Mouse (Mus musculus) lung, embryonic 16.5 days (tissue): ENCODE data around the gene Slc38a7. TPM values are rescaled to one million over a fixed set of nuclear protein-coding genes. Genes with fewer than 3 reads are reported as not detected.
"Not testable (repeated sequence)": the region's sequence is repeated elsewhere in the genome, so short reads cannot be mapped to it uniquely, and the experiment has no call there.

ENCODE experiments used
- ATAC-seq: fragments of 200-750 bp; cut with Nextera tagmentation; 2 replicates; pipeline ENCODE4 v1.8.0; 2017; ENCODE audit warnings: low read depth, mild to moderate bottlenecking, moderate library complexity
- H3K27ac ChIP-seq: fragments of 300-500 bp; sonication (generic); 2 replicates; pipeline ENCODE4 v1.5.1; 2014; ENCODE audit warnings: mild to moderate bottlenecking, control low read depth, low read length
- H3K27me3 ChIP-seq: fragments of 300-500 bp; sonication (generic); 2 replicates; pipeline ENCODE4 v1.6.1; 2014; ENCODE audit warnings: low read depth, low read length, mixed read lengths; ENCODE audit not compliant: control insufficient read depth, insufficient read depth
- H3K36me3 ChIP-seq: fragments of 300-500 bp; sonication (generic); 2 replicates; pipeline ENCODE4 v1.6.1; 2014; ENCODE audit warnings: low read length; ENCODE audit not compliant: control insufficient read depth, insufficient read depth
- H3K4me1 ChIP-seq: fragments of 300-500 bp; sonication (generic); replicated peaks from 2 replicates; pipeline ENCODE4 v1.6.1; 2014; ENCODE audit warnings: low read length, mixed read lengths; ENCODE audit not compliant: control insufficient read depth, insufficient read depth
- H3K4me2 ChIP-seq: fragments of 300-500 bp; sonication (generic); 2 replicates; pipeline ENCODE4 v1.6.1; 2014; ENCODE audit warnings: low read depth, low read length, control low read depth
- H3K4me3 ChIP-seq: fragments of 300-500 bp; sonication (generic); 2 replicates; pipeline ENCODE4 v1.5.1; 2014; ENCODE audit warnings: mild to moderate bottlenecking, low read length, control low read depth
- H3K9ac ChIP-seq: fragments of 300-500 bp; sonication (generic); 2 replicates; pipeline ENCODE4 v1.6.1; 2014; ENCODE audit warnings: low read length, control low read depth
- H3K9me3 ChIP-seq: fragments of 300-500 bp; sonication (generic); 2 replicates; pipeline ENCODE4 v1.6.1; 2016; ENCODE audit warnings: low read length; ENCODE audit not compliant: control insufficient read depth
- WGBS: fragments of 180-500 bp; shearing (Covaris S2); extraction: QIAGEN DNeasy Blood & Tissue Kit; methylation state at CpG from one replicate; pipeline ENCODE4 v1.1.7; 2014; 5-methylcytosine and 5-hydroxymethylcytosine counted together
- polyA plus RNA-seq: library from polyadenylated mRNA; unstranded; fragments of >200 nt; fragmentation: Nextera tagmentation; extraction: Ambion mirVana; gene quantifications from 2 replicates; pipeline ENCODE4 v1.2.1, GENCODE M21; 2015

Slc38a7 gene
- polyA plus RNA-seq, 1 experiment from 2014 or later: 15.5 TPM

- WGBS: 89% methylated on average over 10 of the region's 10 CpGs
- no peak for ATAC-seq
- H3K4me2 ChIP-seq: no peak overlapping the region
- no peak overlapping the region for H3K4me3 ChIP-seq
- no peaks in the 10 kb centered on the region; the same call in 1 of the 2 replicates for H3K36me3 ChIP-seq
- H3K27me3 ChIP-seq: no peaks in the 10 kb centered on the region
- H3K9ac ChIP-seq: no peak overlapping the region
- peaks cover 9% of the 10 kb centered on the region for H3K4me1 ChIP-seq
- no peaks in the 10 kb centered on the region for H3K9me3 ChIP-seq
- H3K27ac ChIP-seq: no peak overlapping the region
Observed at GRCm38 (mm10) chr8:95837266-95837665, 16.1 kb downstream of the Slc38a7 start.

GRCm38 (mm10) chr8:95835891-95836290 lies 17.4 kb downstream of the Slc38a7 start:
- H3K4me3 ChIP-seq: no peak overlapping the region
- no peaks in the 10 kb centered on the region for H3K27me3 ChIP-seq
- no peak overlapping the region for H3K27ac ChIP-seq
- H3K4me1 ChIP-seq: peaks cover 9% of the 10 kb centered on the region
- H3K9me3 ChIP-seq: no peaks in the 10 kb centered on the region
- no peaks in the 10 kb centered on the region for H3K36me3 ChIP-seq
- no peak overlapping the region for H3K4me2 ChIP-seq
- no peak for ATAC-seq
- H3K9ac ChIP-seq: no peak overlapping the region
- WGBS: 62% methylated on average over 4 of the region's 4 CpGs

- Histone ChIP-seq H3K9me3 (no peaks in the 10 kb centered on the region), H3K4me1 (peaks cover 9% of the 10 kb centered on the region), H3K4me2 (peak overlapping the region; percentile 58), H3K36me3 (no peaks in the 10 kb centered on the region), H3K4me3 (peak overlapping the region; percentile 42), H3K9ac (peak overlapping the region; percentile 29), H3K27ac (no peak overlapping the region), H3K27me3 (no peaks in the 10 kb centered on the region)
- 2% methylated on average over 16 of the region's 16 CpGs for WGBS
- ATAC-seq: peak; percentile 59
Observed at GRCm38 (mm10) chr8:95833435-95833984, 19.8 kb downstream of the Slc38a7 start.

- H3K4me3 ChIP-seq: peak overlapping the region; percentile 42
- H3K27ac ChIP-seq: no peak overlapping the region; the same call in 1 of the 2 replicates
- no peaks in the 10 kb centered on the region for H3K36me3 ChIP-seq
- peak; percentile 77; the same call in 1 of the 2 replicates for ATAC-seq
- 15% methylated on average over 16 of the region's 16 CpGs for WGBS
- H3K9ac ChIP-seq: no peak overlapping the region
- no peaks in the 10 kb centered on the region for H3K27me3 ChIP-seq
- H3K4me2 ChIP-seq: peak overlapping the region; percentile 58
- peaks cover 9% of the 10 kb centered on the region for H3K4me1 ChIP-seq
- H3K9me3 ChIP-seq: no peaks in the 10 kb centered on the region
Observed at GRCm38 (mm10) chr8:95832603-95833434, 20.5 kb downstream of the Slc38a7 start.

GRCm38 (mm10) chr8:95830144-95830543 lies 23.2 kb downstream of the Slc38a7 start:
- Histone ChIP-seq H3K27ac (no peak overlapping the region), H3K9me3 (no peaks in the 10 kb centered on the region), H3K9ac (no peak overlapping the region), H3K27me3 (no peaks in the 10 kb centered on the region), H3K4me2 (no peak overlapping the region), H3K36me3 (no peaks in the 10 kb centered on the region), H3K4me1 (peaks cover 9% of the 10 kb centered on the region), H3K4me3 (no peak overlapping the region)
- no peak for ATAC-seq
- 46% methylated on average over 3 of the region's 3 CpGs for WGBS

- not testable (repeated sequence) for H3K4me2 ChIP-seq
- WGBS: 52% methylated on average over 20 of the region's 25 CpGs
Observed at GRCm38 (mm10) chr8:95825162-95825561, 28.2 kb downstream of the Slc38a7 start, which contains the start of gene Sap18b. Gene Sap18b, plus strand, starts transcription at chr8:95825346.

GRCm38 (mm10) chr8:95822699-95823098 lies 30.6 kb downstream of the Slc38a7 start:
- Histone ChIP-seq H3K27ac (no peak overlapping the region), H3K27me3 (no peaks in the 10 kb centered on the region), H3K4me2 (no peak overlapping the region), H3K9ac (no peak overlapping the region), H3K9me3 (no peaks in the 10 kb centered on the region), H3K36me3 (no peaks in the 10 kb centered on the region), H3K4me1 (no peaks in the 10 kb centered on the region), H3K4me3 (no peak overlapping the region)
- WGBS: 65% methylated on average over 3 of the region's 3 CpGs
- no peak for ATAC-seq

More at GRCm38 (mm10) chr8:95825162-95825561, 28.2 kb downstream of the Slc38a7 start, which contains the start of gene Sap18b:
- not testable (repeated sequence) for H3K27me3 ChIP-seq, H3K9me3 ChIP-seq, H3K4me1 ChIP-seq, H3K9ac ChIP-seq, ATAC-seq, H3K4me3 ChIP-seq, H3K27ac ChIP-seq, H3K36me3 ChIP-seq

- Histone ChIP-seq H3K4me3 (no peak overlapping the region), H3K9me3 (no peaks in the 10 kb centered on the region), H3K4me1 (no peaks in the 10 kb centered on the region), H3K27me3 (no peaks in the 10 kb centered on the region), H3K4me2 (no peak overlapping the region), H3K36me3 (no peaks in the 10 kb centered on the region), H3K27ac (no peak overlapping the region), H3K9ac (no peak overlapping the region)
- 81% methylated on average over 5 of the region's 5 CpGs for WGBS
- no peak for ATAC-seq
Observed at GRCm38 (mm10) chr8:95822096-95822495, 31.2 kb downstream of the Slc38a7 start.

- H3K4me3 ChIP-seq: no peak overlapping the region
- H3K27ac ChIP-seq: no peak overlapping the region
- H3K27me3 ChIP-seq: no peaks in the 10 kb centered on the region
- no peak overlapping the region for H3K4me2 ChIP-seq
- no peaks in the 10 kb centered on the region for H3K36me3 ChIP-seq
- H3K9me3 ChIP-seq: no peaks in the 10 kb centered on the region
- no peak for ATAC-seq
- no peak overlapping the region for H3K9ac ChIP-seq
- WGBS: 54% methylated on average over 6 of the region's 6 CpGs
- H3K4me1 ChIP-seq: no peaks in the 10 kb centered on the region
Observed at GRCm38 (mm10) chr8:95821266-95821665, 32.1 kb downstream of the Slc38a7 start.
